Comparison of ENCODE assay signal across 17 mouse cellular contexts in genomic region chr4:122947223-122947622, GRCm38 (mm10). TPM values are rescaled to one million over a fixed set of nuclear protein-coding genes. Genes with fewer than 3 reads are reported as not detected.
"Had no signal": no experiment of that assay in that cellular context is flagged by ENCODE, and none has a peak within 500 bp of the region (broad histone marks: within the 10 kb centered on the region; RNA-seq: fewer than 3 reads in every experiment).

No protein-coding gene starts in this region.

- H3K4me2 ChIP-seq: liver, embryonic 15.5 days; lung, embryonic 15.5 days; midbrain, embryonic 11.5 days; midbrain, embryonic 13.5 days; midbrain, embryonic 15.5 days; neural tube, embryonic 12.5 days had no signal

- H3K4me3 ChIP-seq: liver, embryonic 15.5 days; lung, embryonic 15.5 days; megakaryocyte, embryonic 14.5 days; midbrain, embryonic 13.5 days; midbrain, embryonic 15.5 days; neural tube, embryonic 12.5 days had no signal

- H3K9me3 ChIP-seq: liver, embryonic 15.5 days; lung, embryonic 15.5 days; megakaryocyte, embryonic 14.5 days; midbrain, embryonic 13.5 days; midbrain, embryonic 15.5 days; neural tube, embryonic 12.5 days had no signal

- DNase-seq: liver, postnatal 0 days; lung, adult 2 months; lung, postnatal 14 days; lung, postnatal 36 days; right cerebral cortex, postnatal 14 days; spleen, adult 18-20 months; thymus, adult 18-20 months; thymus, postnatal 14 days had no signal

- H3K27me3 ChIP-seq: liver, embryonic 15.5 days; midbrain, embryonic 13.5 days; midbrain, embryonic 15.5 days; neural tube, embryonic 12.5 days had no signal

- H3K27ac ChIP-seq: liver, embryonic 15.5 days; lung, embryonic 15.5 days; macrophage; midbrain, embryonic 13.5 days; midbrain, embryonic 15.5 days; neural tube, embryonic 12.5 days had no signal

- H3K36me3 ChIP-seq: liver, embryonic 15.5 days; lung, embryonic 15.5 days; midbrain, embryonic 15.5 days had no signal

- H3K9ac ChIP-seq: liver, embryonic 15.5 days; liver, postnatal 0 days; lung, embryonic 15.5 days; midbrain, embryonic 13.5 days; midbrain, embryonic 15.5 days; neural tube, embryonic 12.5 days had no signal

- ATAC-seq: liver, postnatal 0 days; lung, postnatal 0 days; midbrain, embryonic 13.5 days; midbrain, embryonic 15.5 days had no signal

- H3K4me1 ChIP-seq: liver, embryonic 15.5 days; lung, embryonic 15.5 days; midbrain, embryonic 13.5 days; midbrain, embryonic 15.5 days; neural tube, embryonic 12.5 days had no signal

RNA-seq across cellular contexts. Expression of gene Mfsd2a, which starts 13.8 kb away (rescaled TPM):
- polyA plus RNA-seq: liver, postnatal 0 days; macrophage had no signal
